Mouse (Mus musculus) hindbrain, embryonic 10.5 days (tissue): ENCODE measurements around the gene Fezf1. TPM values are rescaled to one million over a fixed set of nuclear protein-coding genes. Genes with fewer than 3 reads are reported as not detected.

Source experiments
- DNase-seq: peaks from one replicate; pipeline ENCODE4 v3.0.0-alpha.2; 2017; ENCODE audit warnings: low spot score
- H3K27ac ChIP-seq: fragments of 300-500 bp; sonication (generic); 2 replicates; pipeline ENCODE4 v1.5.1; 2016; ENCODE audit warnings: mild to moderate bottlenecking, moderate library complexity
- H3K27me3 ChIP-seq: fragments of 300-500 bp; sonication (generic); 2 replicates; pipeline ENCODE4 v1.6.1; 2016; ENCODE audit warnings: mild to moderate bottlenecking; ENCODE audit not compliant: poor library complexity, insufficient read depth, severe bottlenecking
- H3K36me3 ChIP-seq: fragments of 300-500 bp; sonication (generic); 2 replicates; pipeline ENCODE4 v1.6.1; 2016; ENCODE audit warnings: mild to moderate bottlenecking, moderate library complexity
- H3K4me1 ChIP-seq: fragments of 300-500 bp; sonication (generic); replicated peaks from 2 replicates; pipeline ENCODE4 v1.6.1; 2016; ENCODE audit warnings: mild to moderate bottlenecking
- H3K4me3 ChIP-seq: fragments of 300-500 bp; sonication (generic); 2 replicates; pipeline ENCODE4 v1.5.1; 2016; ENCODE audit warnings: mild to moderate bottlenecking, moderate library complexity
- H3K9me3 ChIP-seq: fragments of 300-500 bp; sonication (generic); 2 replicates; pipeline ENCODE4 v1.6.1; 2016; ENCODE audit warnings: mild to moderate bottlenecking, moderate library complexity
- WGBS: fragments of 180-500 bp; shearing (Covaris S2); methylation state at CpG from one replicate; pipeline ENCODE4 v1.1.7; 2016; 5-methylcytosine and 5-hydroxymethylcytosine counted together
- polyA plus RNA-seq: library from polyadenylated mRNA; unstranded; fragments of >200 nt; fragmentation: Nextera tagmentation; extraction: Ambion mirVana; gene quantifications from 2 replicates; pipeline ENCODE4 v1.2.1, GENCODE M21; 2016

Gene Fezf1
- polyA plus RNA-seq, 1 experiment from 2014 or later = 0.33 TPM

- Histone ChIP-seq H3K4me3 (peak overlapping the region; percentile 37), H3K27me3 (peaks cover 99% of the 10 kb centered on the region), H3K4me1 (peaks cover 25% of the 10 kb centered on the region), H3K27ac (0 out of 2 replicates have a peak overlapping the region, but pooled peaks have one; percentile 43), H3K9me3 (no peaks in the 10 kb centered on the region), H3K36me3 (no peaks in the 10 kb centered on the region)
- DNase-seq = peak; percentile 68
- WGBS = under 1% methylated on average over 43 of the region's 43 CpGs
Observed at GRCm38 (mm10) chr6:23253353-23254311, 5.5 kb upstream of the Fezf1 start.

GRCm38 (mm10) chr6:23252196-23253135, 4.3 kb upstream of the Fezf1 start:
- DNase-seq = peak; percentile 46
- Histone ChIP-seq H3K4me1 (peaks cover 37% of the 10 kb centered on the region), H3K27me3 (peaks cover 99% of the 10 kb centered on the region), H3K36me3 (no peaks in the 10 kb centered on the region), H3K4me3 (no peak overlapping the region), H3K9me3 (no peaks in the 10 kb centered on the region), H3K27ac (no peak overlapping the region)
- WGBS = 2% methylated on average over 20 of the region's 20 CpGs

- 2% methylated on average over 3 of the region's 3 CpGs for WGBS
- Histone ChIP-seq H3K9me3 (no peaks in the 10 kb centered on the region), H3K36me3 (no peaks in the 10 kb centered on the region), H3K4me1 (peaks cover 41% of the 10 kb centered on the region), H3K27ac (no peak overlapping the region), H3K4me3 (no peak overlapping the region), H3K27me3 (peaks cover 99% of the 10 kb centered on the region)
- no peak for DNase-seq
Observed at GRCm38 (mm10) chr6:23251431-23251830, 3.3 kb upstream of the Fezf1 start.

GRCm38 (mm10) chr6:23250288-23250955, 2.3 kb upstream of the Fezf1 start:
- peaks cover 44% of the 10 kb centered on the region for H3K4me1 ChIP-seq
- H3K9me3 ChIP-seq = no peaks in the 10 kb centered on the region
- H3K4me3 ChIP-seq = peak overlapping the region; percentile 56; the same call in 1 of the 2 replicates
- no peaks in the 10 kb centered on the region for H3K36me3 ChIP-seq
- whole genome bisulfite sequencing = under 1% methylated on average over 22 of the region's 22 CpGs
- peak; percentile 50 for DNase-seq
- peaks cover 99% of the 10 kb centered on the region for H3K27me3 ChIP-seq
- no peak overlapping the region for H3K27ac ChIP-seq

GRCm38 (mm10) chr6:23249616-23250287, 1.6 kb upstream of the Fezf1 start:
- Histone ChIP-seq H3K27me3 (peaks cover 99% of the 10 kb centered on the region), H3K27ac (peak overlapping the region; percentile 67), H3K9me3 (no peaks in the 10 kb centered on the region), H3K4me3 (peak overlapping the region; percentile 56), H3K36me3 (no peaks in the 10 kb centered on the region), H3K4me1 (peaks cover 44% of the 10 kb centered on the region)
- peak; percentile 81 for DNase-seq
- under 1% methylated on average over 29 of the region's 29 CpGs for WGBS

GRCm38 (mm10) chr6:23249053-23249401, 865 bp upstream of the Fezf1 start:
- WGBS = under 1% methylated on average over 24 of the region's 24 CpGs
- Histone ChIP-seq H3K4me1 (peaks cover 43% of the 10 kb centered on the region), H3K36me3 (no peaks in the 10 kb centered on the region), H3K27ac (peak overlapping the region; percentile 67; the same call in 1 of the 2 replicates), H3K27me3 (peaks cover 99% of the 10 kb centered on the region), H3K4me3 (peak overlapping the region; percentile 56), H3K9me3 (no peaks in the 10 kb centered on the region)
- DNase-seq = peak; percentile 62

GRCm38 (mm10) chr6:23247512-23248312, 450 bp downstream of the Fezf1 start:
- H3K4me1 ChIP-seq = peaks cover 36% of the 10 kb centered on the region
- H3K9me3 ChIP-seq = no peaks in the 10 kb centered on the region
- WGBS = under 1% methylated on average over 61 of the region's 61 CpGs
- H3K27ac ChIP-seq = no peak overlapping the region
- H3K4me3 ChIP-seq = peak overlapping the region; percentile 56
- no peaks in the 10 kb centered on the region for H3K36me3 ChIP-seq
- peak; percentile 65 for DNase-seq
- peaks cover 99% of the 10 kb centered on the region for H3K27me3 ChIP-seq

DNA sequence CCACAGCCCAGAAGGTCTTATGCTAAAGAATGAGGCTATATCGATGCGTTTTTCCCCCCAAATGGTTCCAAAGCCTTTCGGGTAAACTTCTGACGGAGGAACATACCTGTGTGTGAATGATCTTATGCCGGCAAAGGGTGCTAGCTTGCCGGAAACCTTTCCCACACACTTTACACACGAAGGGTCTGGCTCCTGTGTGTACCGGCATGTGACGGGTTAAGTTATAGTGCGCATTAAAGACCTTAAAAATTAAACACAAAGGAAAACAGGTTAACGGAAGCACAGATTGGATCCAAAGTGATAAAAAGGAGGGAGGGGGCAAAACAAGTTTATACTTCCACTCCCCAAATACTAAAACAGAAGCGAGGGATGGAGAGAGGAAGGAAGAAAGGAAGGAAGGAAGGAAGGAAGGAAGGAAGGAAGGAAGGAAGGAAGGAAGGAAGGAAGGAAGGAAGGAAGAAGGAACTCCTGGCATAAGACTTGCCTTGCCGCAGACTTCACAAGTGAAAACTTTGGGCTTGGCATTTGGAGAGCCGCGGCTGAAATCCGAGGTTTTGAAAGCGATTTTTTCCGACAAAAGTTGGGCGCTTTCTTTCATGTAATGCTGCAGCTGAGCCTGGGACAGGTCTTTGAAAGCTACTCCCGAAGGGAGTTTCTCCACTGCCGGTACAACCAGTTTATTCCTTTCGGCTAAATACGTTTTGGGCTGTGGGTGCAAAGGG, 1.2 kb downstream of the Fezf1 start:
- Histone ChIP-seq H3K4me3 (peak overlapping the region; percentile 56), H3K4me1 (peaks cover 36% of the 10 kb centered on the region), H3K36me3 (no peaks in the 10 kb centered on the region), H3K27me3 (peaks cover 99% of the 10 kb centered on the region), H3K9me3 (no peaks in the 10 kb centered on the region), H3K27ac (no peak overlapping the region)
- DNase-seq = peak; percentile 32
- under 1% methylated on average over 23 of the region's 23 CpGs for WGBS

GRCm38 (mm10) chr6:23246061-23246789, 1.9 kb downstream of the Fezf1 start:
- H3K36me3 ChIP-seq = no peaks in the 10 kb centered on the region
- 3% methylated on average over 17 of the region's 17 CpGs for WGBS
- no peaks in the 10 kb centered on the region for H3K9me3 ChIP-seq
- H3K27ac ChIP-seq = no peak overlapping the region
- H3K4me3 ChIP-seq = no peak overlapping the region; the same call in 1 of the 2 replicates
- H3K27me3 ChIP-seq = peaks cover 99% of the 10 kb centered on the region
- H3K4me1 ChIP-seq = peaks cover 36% of the 10 kb centered on the region
- DNase-seq = no peak

- H3K4me3 ChIP-seq = peak overlapping the region; percentile 30
- peak; percentile 63 for DNase-seq
- H3K27me3 ChIP-seq = peaks cover 100% of the 10 kb centered on the region
- no peaks in the 10 kb centered on the region for H3K9me3 ChIP-seq
- peaks cover 36% of the 10 kb centered on the region for H3K4me1 ChIP-seq
- under 1% methylated on average over 23 of the region's 23 CpGs for WGBS
- no peak overlapping the region for H3K27ac ChIP-seq
- no peaks in the 10 kb centered on the region for H3K36me3 ChIP-seq
Observed at GRCm38 (mm10) chr6:23245545-23246011, 2.6 kb downstream of the Fezf1 start.
